Mouse (Mus musculus) thymus, adult 2 months (tissue): Measurements from ENCODE around the gene Vstm2l.

ENCODE experiments used
- CTCF ChIP-seq: fragments of 200-500 bp; IDR thresholded peaks from 2 replicates; pipeline ENCODE4 v1.5.1; 2012; ENCODE audit warnings: mild to moderate bottlenecking, control low read depth, low read length, moderate library complexity, borderline replicate concordance; ENCODE audit not compliant: control insufficient read depth, poor library complexity, insufficient read depth; ENCODE audit errors: extremely low read depth
- POLR2A ChIP-seq: fragments of 200-500 bp; IDR thresholded peaks from 2 replicates; pipeline ENCODE4 v1.6.1; 2012; ENCODE audit warnings: mild to moderate bottlenecking, low read length, control low read depth, moderate library complexity; ENCODE audit not compliant: control insufficient read depth, poor library complexity, insufficient read depth; ENCODE audit errors: extremely low read depth

DNA sequence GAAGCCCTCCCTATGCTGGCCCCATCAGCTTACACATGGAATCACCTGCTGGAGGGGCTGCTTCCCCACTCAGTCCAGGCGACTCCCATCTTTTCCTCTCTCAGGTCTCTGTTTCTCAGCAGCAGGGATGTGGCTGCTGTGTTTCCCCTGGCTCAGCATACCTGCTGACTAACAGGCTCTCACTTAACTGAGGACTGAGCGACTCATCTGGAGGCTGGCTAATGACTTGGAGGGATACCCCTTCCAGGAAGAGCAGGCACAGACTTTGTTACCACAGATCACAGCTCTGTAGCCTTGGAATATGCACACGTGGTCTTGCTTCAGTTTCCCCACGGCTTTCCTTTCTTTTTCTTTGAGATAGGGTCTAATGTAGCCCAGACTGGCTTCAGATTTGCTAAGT lies 68.8 kb downstream of the Vstm2l start:
- TF ChIP-seq CTCF: no peak
- TF ChIP-seq POLR2A: no peak
